Mouse (Mus musculus): ENCODE data around the gene Matn1.

The Matn1 gene

GRCm38 (mm10) chr4:130944112-130944511, at the start of gene Matn1:
TSS of gene Matn1 (plus strand) at chr4:130944385.
- DNase-seq (ENCODE audit: low spot score): no peak

- no peak for DNase-seq (ENCODE audit: low spot score)
Observed at GRCm38 (mm10) chr4:130895701-130896100, 48.5 kb upstream of the Matn1 start.

- no peak for DNase-seq (ENCODE audit: low spot score)
Observed at GRCm38 (mm10) chr4:130896372-130896771, 47.8 kb upstream of the Matn1 start.

GRCm38 (mm10) chr4:130899383-130899781, 44.8 kb upstream of the Matn1 start:
- no peak for DNase-seq (ENCODE audit: low spot score)

- DNase-seq (ENCODE audit: low spot score): no peak
Observed at GRCm38 (mm10) chr4:130899782-130900427, 44.3 kb upstream of the Matn1 start.

GRCm38 (mm10) chr4:130900746-130901145, 43.4 kb upstream of the Matn1 start:
- DNase-seq (ENCODE audit: low spot score): no peak

GRCm38 (mm10) chr4:130902289-130902781, 41.9 kb upstream of the Matn1 start:
- no peak for DNase-seq (ENCODE audit: low spot score)

- no peak for DNase-seq (ENCODE audit: low spot score)
Observed at GRCm38 (mm10) chr4:130905025-130905424, 39.2 kb upstream of the Matn1 start.

- no peak for DNase-seq (ENCODE audit: low spot score)
Observed at GRCm38 (mm10) chr4:130905882-130906281, 38.3 kb upstream of the Matn1 start.

- DNase-seq (ENCODE audit: low spot score): peak; percentile 59
Observed at GRCm38 (mm10) chr4:130906296-130906695, 37.9 kb upstream of the Matn1 start.

GRCm38 (mm10) chr4:130907200-130908069, 36.8 kb upstream of the Matn1 start:
- DNase-seq (ENCODE audit: low spot score): no peak

- no peak for DNase-seq (ENCODE audit: low spot score)
Observed at GRCm38 (mm10) chr4:130908133-130908532, 36.1 kb upstream of the Matn1 start.

GRCm38 (mm10) chr4:130909167-130909874, 34.9 kb upstream of the Matn1 start:
- no peak for DNase-seq (ENCODE audit: low spot score)

- DNase-seq (ENCODE audit: low spot score): no peak
Observed at GRCm38 (mm10) chr4:130910666-130911065, 33.5 kb upstream of the Matn1 start.

- no peak for DNase-seq (ENCODE audit: low spot score)
Observed at GRCm38 (mm10) chr4:130912626-130913025, 31.6 kb upstream of the Matn1 start.

- no peak for DNase-seq (ENCODE audit: low spot score)
Observed at GRCm38 (mm10) chr4:130913077-130913476, 31.1 kb upstream of the Matn1 start, which contains the start of gene Laptm5. TSS of gene Laptm5 (plus strand) at chr4:130913125.

- DNase-seq (ENCODE audit: low spot score): no peak
Observed at GRCm38 (mm10) chr4:130913511-130913910, 30.7 kb upstream of the Matn1 start.

GRCm38 (mm10) chr4:130914011-130914410, 30.2 kb upstream of the Matn1 start:
- no peak for DNase-seq (ENCODE audit: low spot score)

- no peak for DNase-seq (ENCODE audit: low spot score)
Observed at GRCm38 (mm10) chr4:130914527-130914926, 29.7 kb upstream of the Matn1 start.

- DNase-seq (ENCODE audit: low spot score): no peak
Observed at GRCm38 (mm10) chr4:130915006-130915667, 29.0 kb upstream of the Matn1 start.

- no peak for DNase-seq (ENCODE audit: low spot score)
Observed at GRCm38 (mm10) chr4:130915668-130916035, 28.5 kb upstream of the Matn1 start.

GRCm38 (mm10) chr4:130916639-130917038, 27.5 kb upstream of the Matn1 start:
- no peak for DNase-seq (ENCODE audit: low spot score)

Data from adipocyte (in vitro differentiated cells).